Mouse (Mus musculus) 3134 (cell line): Measurements from ENCODE around the gene Zbtb24.

Experiments used
- DNase-seq: peaks from one replicate; pipeline ENCODE4 v3.0.0-alpha.2; 2011; ENCODE audit warnings: low spot score; ENCODE audit not compliant: insufficient read length; ENCODE audit errors: extremely low read depth

Gene Zbtb24

DNA sequence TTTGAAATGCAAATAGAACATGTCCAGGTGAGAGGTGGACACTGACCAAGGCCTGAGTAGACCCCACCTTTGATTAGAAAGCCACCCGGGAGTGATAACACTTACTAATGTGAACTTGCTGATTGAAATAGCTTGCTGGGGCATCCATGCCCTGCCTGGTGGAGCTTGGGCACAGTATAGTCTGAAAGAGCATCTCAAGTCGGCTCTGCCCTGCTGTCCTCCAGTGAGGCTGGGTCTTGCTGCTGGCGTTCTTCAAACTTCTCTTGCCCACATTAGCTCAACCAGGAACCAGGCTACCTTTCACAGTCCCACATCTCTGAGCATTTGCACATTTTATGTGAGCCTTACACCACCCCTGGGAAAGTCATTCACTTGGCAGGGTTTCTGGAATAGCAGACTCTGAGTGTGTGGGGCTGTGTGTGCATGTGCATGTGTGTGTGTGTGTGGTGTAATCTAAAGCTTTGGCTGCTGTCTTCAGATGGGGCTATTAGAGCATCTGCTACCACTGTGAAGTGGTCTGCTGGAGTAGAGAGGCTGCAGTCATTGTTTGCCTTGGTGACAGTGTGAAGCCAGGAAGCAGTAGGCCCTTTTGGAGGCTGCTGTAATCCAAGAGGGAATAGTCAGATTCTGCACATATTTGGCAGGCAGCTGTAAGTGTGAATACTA is 11.0 kb downstream of the Zbtb24 start:
- no peak for DNase-seq

GRCm38 (mm10) chr10:41464401-41464955 is 14.3 kb downstream of the Zbtb24 start:
- no peak for DNase-seq

DNA sequence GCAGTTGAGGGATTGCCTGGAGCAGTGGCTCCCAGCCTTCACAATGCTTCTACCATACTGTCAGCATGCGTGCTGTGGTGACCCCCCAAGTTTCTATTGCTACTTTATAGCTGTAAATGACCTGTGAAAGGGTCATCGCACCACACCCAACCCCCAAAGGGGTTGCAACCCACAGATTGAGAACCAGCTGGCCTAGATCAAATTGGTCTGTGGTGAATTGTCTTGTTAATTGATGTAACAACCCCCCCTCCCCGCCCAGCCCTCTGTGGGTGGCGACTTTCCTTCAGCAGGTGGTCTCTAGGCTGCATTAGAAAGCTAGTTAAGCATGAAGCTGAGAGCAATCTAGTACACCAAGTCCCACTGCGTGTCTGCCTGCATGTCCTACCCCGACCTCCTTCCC is 17.1 kb downstream of the Zbtb24 start:
- no peak for DNase-seq

DNA sequence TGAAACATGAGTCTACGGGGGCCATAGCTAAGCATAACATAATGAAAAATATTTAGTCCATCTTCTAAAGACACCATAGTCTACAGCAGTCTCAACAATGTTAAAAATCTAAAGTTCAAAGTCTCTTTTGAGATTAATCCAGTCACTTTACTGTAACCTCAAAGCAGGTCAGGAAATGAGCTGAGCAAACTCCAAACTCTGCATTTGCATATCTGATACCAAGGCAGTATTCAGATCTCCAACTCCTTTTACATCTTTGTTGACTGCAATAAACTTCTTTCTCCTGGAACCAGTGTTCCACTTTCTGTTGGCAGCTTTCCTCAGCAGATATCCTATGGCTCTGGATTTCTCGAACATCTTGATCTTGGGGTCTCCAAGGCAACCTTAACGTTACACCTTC is 20.5 kb downstream of the Zbtb24 start:
- DNase-seq, result no peak

- DNase-seq, result no peak
These were observed 22.4 kb downstream of the Zbtb24 start for GRCm38 (mm10) chr10:41472534-41472933.

DNA sequence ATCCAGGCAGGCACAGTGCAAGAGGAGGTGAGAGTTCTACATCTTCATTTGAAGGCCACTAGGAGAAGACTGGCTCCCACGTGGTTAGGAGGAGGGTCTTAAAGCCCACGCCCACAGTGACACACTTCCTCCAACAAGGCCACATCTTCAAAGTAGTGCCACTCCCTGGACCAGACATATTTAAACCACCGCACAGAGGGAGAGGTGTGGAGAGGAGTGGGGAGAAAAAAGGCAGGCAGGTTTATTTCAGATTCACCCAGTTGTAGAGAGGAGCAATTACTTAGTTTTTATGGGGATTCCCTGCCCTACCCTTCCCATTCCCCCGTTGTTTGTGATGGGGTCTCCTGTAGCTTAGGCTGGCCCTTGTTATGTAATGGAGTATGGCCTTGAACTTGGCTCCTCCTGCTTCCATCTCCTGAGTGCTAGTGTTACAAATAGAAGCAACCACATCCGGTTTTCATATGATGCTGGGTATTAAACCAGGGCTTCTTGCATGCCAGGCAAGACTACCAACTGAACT is 22.8 kb downstream of the Zbtb24 start:
- DNase-seq, result no peak

DNA sequence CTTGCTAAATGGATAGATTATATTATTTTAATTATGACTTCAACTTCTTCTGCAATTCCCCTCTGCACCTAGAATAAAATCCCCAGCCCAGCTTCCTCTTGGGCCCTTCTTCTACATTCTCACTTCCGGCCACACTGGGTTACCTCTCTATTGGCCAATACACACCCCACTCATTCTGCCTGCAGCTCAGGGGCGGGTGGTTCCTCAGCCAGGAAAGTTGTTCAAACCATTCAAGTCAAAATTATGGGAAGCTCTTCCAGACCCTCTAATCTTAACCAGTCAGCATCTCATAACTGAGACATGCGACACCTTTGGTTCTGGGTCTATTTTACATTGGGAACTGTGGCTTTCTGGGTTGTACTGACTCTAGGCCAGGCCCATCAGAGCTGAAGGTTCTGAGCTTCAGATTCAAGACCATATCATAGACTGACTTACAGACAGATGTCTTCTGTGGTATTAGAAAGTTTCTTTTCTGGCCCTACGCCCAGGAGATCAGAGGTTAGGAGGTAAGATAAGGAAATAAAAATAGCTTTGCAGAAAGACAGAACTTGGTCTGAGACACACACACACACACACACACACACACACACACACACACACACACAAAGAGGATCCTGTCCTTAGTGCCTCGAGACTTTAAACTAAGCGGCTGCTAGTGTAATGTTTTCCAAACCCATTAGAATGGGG is 23.7 kb downstream of the Zbtb24 start:
- DNase-seq, result no peak

GRCm38 (mm10) chr10:41474981-41475391 is 24.8 kb downstream of the Zbtb24 start:
- DNase-seq, result no peak

DNA sequence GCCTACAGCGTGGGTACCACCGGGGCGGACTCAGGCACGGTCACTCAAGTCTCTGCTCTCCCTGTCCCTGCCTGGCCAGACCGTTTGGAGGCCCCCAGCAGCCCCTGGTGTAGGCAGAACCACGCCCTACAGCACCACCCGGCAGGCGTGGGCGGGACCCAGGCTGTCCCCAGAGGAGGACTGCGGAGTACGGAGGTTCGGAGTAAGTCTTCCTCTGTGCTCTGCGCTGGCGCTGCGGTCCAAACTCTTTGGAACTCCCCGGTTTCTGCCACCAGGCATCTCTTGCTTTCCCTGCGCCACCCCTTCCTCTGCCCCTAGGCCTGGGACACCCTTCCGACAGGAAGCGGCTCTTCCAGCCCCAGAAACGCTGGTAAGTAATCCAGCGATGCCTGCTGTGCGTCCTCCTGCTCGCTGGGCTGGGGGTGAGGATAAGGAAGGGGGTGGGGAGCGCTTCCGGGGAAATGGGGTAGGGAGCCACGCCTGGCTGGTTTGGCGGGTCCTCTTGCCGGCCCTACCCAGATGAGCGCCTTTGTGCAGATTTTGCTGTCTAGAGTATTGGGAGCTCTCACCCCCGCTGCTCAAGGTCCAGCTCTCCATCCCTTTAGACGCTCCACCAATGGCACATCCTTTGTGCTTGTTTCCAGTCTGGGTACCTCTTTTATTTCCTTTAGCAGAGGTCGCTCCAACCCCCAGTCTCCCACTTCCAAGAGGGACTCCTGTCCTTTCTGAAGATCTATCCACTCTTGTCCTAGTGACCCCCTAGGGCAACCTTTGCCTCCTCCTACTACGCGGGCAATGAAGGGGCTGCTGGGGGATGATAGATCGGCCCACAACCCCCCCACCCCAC is 26.2 kb downstream of the Zbtb24 start, which contains the start of gene Mical1:
TSS of gene Mical1 (plus strand) at position 144 of the 847 bp plus-strand sequence.
- no peak for DNase-seq

- peak; percentile 54 for DNase-seq
These were observed 26.8 kb downstream of the Zbtb24 start for GRCm38 (mm10) chr10:41477018-41477277.

GRCm38 (mm10) chr10:41477278-41478181 is 27.3 kb downstream of the Zbtb24 start:
- peak; percentile 70 for DNase-seq

DNA sequence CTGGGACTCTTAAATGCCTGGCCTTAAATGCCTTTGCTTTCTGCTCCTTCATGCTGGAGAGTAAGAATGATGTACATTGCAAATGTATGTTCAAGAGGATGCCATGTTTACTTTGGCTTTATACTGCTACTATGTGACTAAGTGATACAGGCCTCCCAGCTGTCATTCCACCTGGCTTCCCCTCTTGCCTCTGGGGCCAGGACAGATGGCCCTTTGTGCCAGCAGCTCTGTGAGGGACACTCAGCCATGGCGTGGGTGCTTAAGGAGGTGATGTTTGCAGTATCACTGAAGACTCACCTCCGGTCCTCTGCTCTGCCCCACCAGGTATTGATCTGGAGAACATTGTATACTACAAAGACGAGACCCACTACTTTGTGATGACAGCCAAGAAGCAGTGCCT is 29.8 kb downstream of the Zbtb24 start:
- DNase-seq, result no peak

DNA sequence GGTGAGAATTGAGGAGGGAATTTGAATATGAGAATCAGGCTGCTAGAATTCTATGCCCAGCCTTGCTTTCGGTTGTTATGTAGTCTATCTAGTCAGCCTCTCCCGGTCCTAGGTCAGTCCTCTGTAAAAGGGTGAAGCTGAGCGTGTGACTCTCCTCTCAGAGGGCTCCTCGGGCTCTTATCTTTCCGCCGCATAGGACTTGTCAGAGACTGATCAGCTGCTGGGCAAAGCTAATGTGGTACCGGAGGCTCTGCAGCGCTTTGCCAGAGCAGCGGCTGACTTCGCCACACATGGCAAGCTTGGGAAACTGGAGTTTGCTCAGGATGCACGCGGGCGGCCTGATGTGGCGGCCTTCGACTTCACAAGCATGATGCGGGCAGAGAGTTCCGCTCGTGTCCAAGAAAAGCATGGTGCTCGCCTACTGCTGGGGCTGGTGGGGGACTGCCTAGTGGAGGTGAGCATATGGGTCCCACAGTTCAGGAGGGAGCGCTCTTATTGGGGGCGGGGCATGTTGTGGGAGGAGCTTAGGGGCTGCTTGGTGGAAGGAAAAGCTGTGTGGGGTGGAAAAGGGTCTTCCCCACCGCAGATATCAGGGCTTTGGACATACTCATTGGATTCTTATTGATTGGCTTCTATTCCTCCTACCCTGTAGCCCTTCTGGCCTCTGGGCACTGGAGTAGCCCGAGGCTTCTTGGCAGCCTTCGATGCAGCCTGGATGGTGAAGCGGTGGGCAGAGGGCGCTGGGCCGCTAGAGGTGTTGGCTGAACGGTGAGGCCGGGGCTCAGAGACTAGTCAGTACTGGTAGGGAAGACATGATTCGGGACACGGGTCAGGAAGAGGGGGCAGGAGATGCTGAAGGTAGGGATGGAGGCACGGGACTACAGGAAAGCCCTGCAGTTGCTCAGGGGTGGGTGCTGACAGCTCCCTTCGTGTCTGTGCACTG is 31.0 kb downstream of the Zbtb24 start:
- DNase-seq, result no peak

DNA sequence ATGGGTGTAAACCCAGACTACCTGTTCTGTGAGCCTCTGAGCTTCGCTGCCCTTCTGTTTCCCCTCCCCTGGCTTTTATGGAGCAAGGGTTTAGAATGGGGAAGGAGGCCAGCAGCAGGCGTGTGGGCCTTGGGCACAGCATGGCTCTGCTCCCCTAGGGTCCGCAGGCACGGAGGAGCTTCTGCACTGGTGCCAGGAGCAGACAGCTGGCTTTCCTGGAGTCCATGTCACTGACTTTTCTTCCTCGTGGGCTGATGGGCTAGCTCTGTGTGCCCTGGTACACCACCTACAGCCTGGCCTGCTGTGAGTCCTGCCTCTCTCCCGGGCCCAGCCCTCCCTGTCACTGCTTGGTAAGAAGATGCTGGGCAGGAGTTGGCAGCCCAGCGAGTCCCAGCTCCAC is 32.3 kb downstream of the Zbtb24 start:
- DNase-seq, result no peak

DNA sequence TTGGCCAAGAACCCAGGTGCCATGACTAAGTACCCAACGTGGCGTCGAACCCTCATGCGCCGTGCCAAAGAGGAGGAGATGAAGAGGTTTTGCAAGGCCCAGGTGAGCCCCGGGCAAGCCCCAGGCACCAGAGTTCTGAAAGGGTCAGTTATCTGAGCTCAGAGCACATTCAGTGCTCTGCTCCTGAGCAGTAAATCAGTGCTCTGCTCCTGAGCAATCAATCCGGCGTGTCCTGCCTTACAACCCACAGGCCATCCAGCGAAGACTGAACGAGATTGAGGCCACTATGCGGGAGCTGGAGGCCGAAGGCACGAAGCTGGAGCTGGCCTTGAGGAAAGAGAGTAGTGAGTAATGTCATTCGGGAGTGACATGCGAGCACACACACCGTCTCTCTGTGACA is 35.6 kb downstream of the Zbtb24 start:
- no peak for DNase-seq

GRCm38 (mm10) chr10:41486506-41487170 is 36.5 kb downstream of the Zbtb24 start:
- peak; percentile 72 for DNase-seq

DNA sequence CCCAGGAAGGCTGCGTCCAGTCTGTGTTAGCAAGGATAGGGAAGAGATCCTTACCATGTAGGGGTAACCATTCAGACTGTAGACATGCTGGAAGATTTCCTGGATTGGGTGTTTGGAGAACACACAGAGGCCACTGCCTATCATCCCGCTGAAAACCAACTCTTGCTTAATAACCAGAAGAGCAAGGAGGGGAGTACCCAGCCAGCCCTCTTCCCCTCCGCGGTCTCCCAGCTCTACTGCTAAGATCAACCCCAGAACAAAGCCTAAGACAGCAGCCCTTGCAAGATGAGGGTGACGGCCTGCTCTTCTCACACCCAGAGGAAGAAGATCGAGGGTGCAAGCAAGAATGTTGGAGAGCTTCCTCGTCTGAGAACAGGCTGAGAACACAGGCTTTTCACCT is 38.7 kb downstream of the Zbtb24 start:
- no peak for DNase-seq

DNA sequence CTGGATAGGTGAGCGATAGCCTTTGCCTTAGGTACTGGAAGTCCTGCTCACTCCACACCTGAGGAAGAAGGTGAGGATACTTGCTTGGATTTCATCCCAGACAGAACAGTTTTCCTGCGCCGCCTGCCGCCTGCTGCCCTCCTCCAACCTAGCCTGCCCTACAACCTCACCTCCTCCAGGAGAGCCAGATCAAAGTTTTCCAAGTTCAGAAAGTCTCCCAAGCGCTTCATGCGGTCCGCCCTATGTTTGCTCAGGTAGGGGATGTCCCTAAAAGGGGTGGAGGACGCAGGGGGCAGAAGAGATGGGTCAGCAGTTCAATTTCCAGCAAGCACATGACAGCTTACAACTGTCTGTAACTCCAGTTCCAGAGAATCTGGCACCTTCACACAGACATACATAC is 39.1 kb downstream of the Zbtb24 start:
- DNase-seq, result no peak
